Mouse (Mus musculus) E14TG2a.4 (cell line): ENCODE measurements at regions not wholly inside any gene's neighbourhood (a gene's known extent, or its start where the extent isn't known, plus 50 kb on each side); places are given as distances from the start of the nearest gene placed in this dataset.

Experiments
- H3K27me3 ChIP-seq: 2 replicates; pipeline ENCODE4 v1.6.1; 2014; ENCODE audit warnings: low read length, control low read depth; ENCODE audit not compliant: insufficient read depth
- H3K36me3 ChIP-seq: 2 replicates; pipeline ENCODE4 v1.6.1; 2014; ENCODE audit warnings: low read length, control low read depth; ENCODE audit not compliant: insufficient read depth
- H3K4me1 ChIP-seq: replicated peaks from 2 replicates; pipeline ENCODE4 v1.6.1; 2014; ENCODE audit warnings: low read depth, low read length, control low read depth
- H3K4me3 ChIP-seq: replicated peaks from 2 replicates; pipeline ENCODE4 v1.5.1; 2014; ENCODE audit warnings: mild to moderate bottlenecking, low read length
- H3K9me3 ChIP-seq: 2 replicates; pipeline ENCODE4 v1.6.1; 2014; ENCODE audit warnings: low read length, control low read depth
- CTCF ChIP-seq: conservative IDR thresholded peaks from 2 replicates; pipeline ENCODE4 v1.5.1; 2014; ENCODE audit warnings: low read length
- NANOG ChIP-seq: IDR thresholded peaks from 2 replicates; pipeline ENCODE4 v1.6.1; 2014; ENCODE audit warnings: borderline replicate concordance, low read length, mixed read lengths
- POU5F1 ChIP-seq: IDR thresholded peaks from 2 replicates; pipeline ENCODE4 v1.6.1; 2014; ENCODE audit warnings: low read length, borderline replicate concordance

DNA sequence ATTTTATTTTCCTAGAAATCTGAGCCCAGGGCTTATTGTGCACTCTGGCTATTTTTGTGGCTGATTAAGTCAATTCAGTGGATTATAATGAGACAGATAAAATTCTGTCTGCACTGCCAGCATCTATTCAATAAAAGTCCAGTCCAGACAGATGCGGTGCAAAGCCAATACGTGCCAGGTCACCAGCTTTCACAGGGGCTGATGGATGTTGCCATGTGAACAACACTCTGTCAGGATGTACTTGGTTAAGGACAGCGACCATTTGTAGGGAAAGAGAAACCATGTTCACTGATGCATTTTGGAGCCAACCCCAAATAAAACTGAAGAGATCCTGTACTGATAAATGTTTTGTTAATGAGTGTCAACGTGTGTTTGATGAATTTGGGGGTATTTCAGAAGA is 285.0 kb upstream of the Gnpda2 start:
- Histone ChIP-seq H3K4me1 (no peaks in the 10 kb centered on the region), H3K9me3 (no peaks in the 10 kb centered on the region), H3K27me3 (no peaks in the 10 kb centered on the region), H3K36me3 (no peaks in the 10 kb centered on the region), H3K4me3 (no peak overlapping the region)
- TF ChIP-seq POU5F1, result no peak
- TF ChIP-seq NANOG, result no peak
- no peak for TF ChIP-seq CTCF

DNA sequence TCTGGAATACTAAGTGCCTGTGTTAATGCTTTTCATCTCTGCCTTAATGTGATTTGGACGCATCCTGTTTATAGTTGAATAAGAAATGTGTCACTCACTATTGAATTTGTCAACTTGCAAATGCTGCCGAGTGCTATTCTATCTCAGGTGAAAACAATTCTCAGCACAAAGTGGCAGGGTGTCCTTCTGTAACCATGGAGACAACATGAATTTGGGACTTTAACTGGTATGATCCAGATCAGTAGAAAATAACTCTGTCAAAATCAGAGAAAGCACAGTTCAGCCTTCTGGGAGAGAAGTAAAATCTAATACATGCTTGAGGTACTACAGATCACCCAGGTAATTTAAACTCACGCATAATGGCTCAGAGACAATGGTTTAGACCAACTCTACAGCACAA is 270.9 kb upstream of the Gnpda2 start:
- Histone ChIP-seq H3K27me3 (no peaks in the 10 kb centered on the region), H3K36me3 (no peaks in the 10 kb centered on the region)
- TF ChIP-seq NANOG (no peak), POU5F1 (no peak), CTCF (no peak)

DNA sequence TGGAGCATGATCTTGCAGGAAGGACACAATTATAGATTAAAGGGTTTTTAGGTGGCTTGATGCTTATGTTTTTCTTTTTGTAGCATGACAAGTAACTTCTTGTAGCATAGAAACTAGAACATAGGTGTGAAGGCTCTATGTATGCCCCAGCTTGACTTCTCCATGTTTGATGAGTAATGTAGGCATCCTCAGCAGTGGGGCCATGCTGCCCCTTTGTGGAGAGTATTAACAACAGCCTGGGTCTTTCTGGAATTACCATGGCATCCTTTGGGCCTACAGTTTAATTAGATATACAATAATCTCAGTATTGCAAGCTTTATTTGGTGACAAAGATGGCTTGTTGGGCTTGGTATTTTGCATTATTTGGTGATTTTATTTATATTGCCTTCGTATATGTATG is 252.7 kb upstream of the Gnpda2 start:
- Histone ChIP-seq H3K36me3 (no peaks in the 10 kb centered on the region), H3K4me3 (no peak overlapping the region), H3K9me3 (peaks cover 10% of the 10 kb centered on the region), H3K4me1 (no peaks in the 10 kb centered on the region), H3K27me3 (no peaks in the 10 kb centered on the region)
- TF ChIP-seq CTCF, result no peak
- no peak for TF ChIP-seq NANOG
- TF ChIP-seq POU5F1, result no peak

More for the DNA sequence above, 270.9 kb upstream of the Gnpda2 start:
- no peaks in the 10 kb centered on the region for H3K4me1 ChIP-seq
- H3K9me3 ChIP-seq, result no peaks in the 10 kb centered on the region
- no peak overlapping the region for H3K4me3 ChIP-seq

- no peak overlapping the region for H3K4me3 ChIP-seq
- H3K9me3 ChIP-seq, result peaks cover 25% of the 10 kb centered on the region
- H3K36me3 ChIP-seq, result no peaks in the 10 kb centered on the region
- H3K4me1 ChIP-seq, result no peaks in the 10 kb centered on the region
- H3K27me3 ChIP-seq, result no peaks in the 10 kb centered on the region
- TF ChIP-seq NANOG, result no peak
- TF ChIP-seq POU5F1, result no peak
- no peak for TF ChIP-seq CTCF
These were observed 246.0 kb upstream of the Gnpda2 start for GRCm38 (mm10) chr5:69837947-69838710.

GRCm38 (mm10) chr5:69836356-69836755 is 244.2 kb upstream of the Gnpda2 start:
- Histone ChIP-seq H3K4me1 (no peaks in the 10 kb centered on the region), H3K9me3 (peaks cover 37% of the 10 kb centered on the region), H3K4me3 (no peak overlapping the region), H3K36me3 (no peaks in the 10 kb centered on the region), H3K27me3 (no peaks in the 10 kb centered on the region)
- TF ChIP-seq NANOG (no peak), CTCF (no peak), POU5F1 (no peak)

DNA sequence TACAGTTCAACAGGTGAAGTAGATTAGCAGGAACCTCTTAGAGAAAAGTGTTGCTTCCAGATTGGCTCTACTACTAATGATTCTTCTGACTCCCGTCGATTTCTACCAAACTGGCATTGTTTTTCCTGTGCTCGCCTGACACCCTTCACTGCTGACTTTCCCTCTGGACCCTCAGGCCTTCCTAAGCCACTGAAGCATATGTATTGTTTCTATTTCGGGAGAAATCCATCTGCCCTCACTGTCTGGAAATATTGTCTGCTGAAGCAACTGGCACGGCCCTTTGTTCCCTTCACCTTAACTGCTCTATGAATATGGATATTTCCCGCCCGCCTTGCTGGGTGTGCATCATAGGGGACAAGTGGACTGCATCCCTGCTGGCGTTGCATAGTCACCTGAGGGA is 243.0 kb upstream of the Gnpda2 start:
- Histone ChIP-seq H3K36me3 (no peaks in the 10 kb centered on the region), H3K27me3 (no peaks in the 10 kb centered on the region), H3K4me1 (no peaks in the 10 kb centered on the region), H3K9me3 (peaks cover 36% of the 10 kb centered on the region), H3K4me3 (no peak overlapping the region)
- TF ChIP-seq CTCF (no peak), POU5F1 (no peak), NANOG (no peak)

GRCm38 (mm10) chr5:69817778-69818177 is 225.6 kb upstream of the Gnpda2 start:
- Histone ChIP-seq H3K27me3 (no peaks in the 10 kb centered on the region), H3K4me3 (no peak overlapping the region), H3K36me3 (no peaks in the 10 kb centered on the region), H3K9me3 (no peaks in the 10 kb centered on the region), H3K4me1 (no peaks in the 10 kb centered on the region)
- no peak for TF ChIP-seq POU5F1
- no peak for TF ChIP-seq NANOG
- TF ChIP-seq CTCF, result no peak

DNA sequence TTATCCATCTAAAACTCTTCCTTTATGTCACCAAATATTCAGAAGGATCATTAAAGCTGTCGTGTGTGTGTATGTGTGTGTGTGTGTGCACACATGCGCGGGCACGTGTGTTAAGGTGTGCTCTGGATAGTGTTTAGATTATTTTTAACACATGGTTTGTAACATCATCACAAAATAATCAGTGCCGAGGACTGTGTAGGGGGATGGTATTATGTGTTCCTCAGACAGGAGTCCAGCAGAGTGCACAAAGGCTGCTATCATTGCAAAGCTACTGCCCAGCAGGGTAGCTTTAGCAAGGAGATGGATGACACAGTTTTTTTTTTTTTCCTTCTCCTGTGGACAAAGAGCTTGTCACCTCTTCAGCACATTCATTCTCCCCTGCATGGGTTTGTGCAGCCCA is 224.9 kb upstream of the Gnpda2 start:
- Histone ChIP-seq H3K4me1 (no peaks in the 10 kb centered on the region), H3K4me3 (no peak overlapping the region), H3K36me3 (no peaks in the 10 kb centered on the region), H3K27me3 (no peaks in the 10 kb centered on the region), H3K9me3 (no peaks in the 10 kb centered on the region)
- no peak for TF ChIP-seq POU5F1
- TF ChIP-seq CTCF, result no peak
- TF ChIP-seq NANOG, result no peak

- H3K36me3 ChIP-seq, result no peaks in the 10 kb centered on the region
- H3K4me3 ChIP-seq, result no peak overlapping the region
- H3K4me1 ChIP-seq, result no peaks in the 10 kb centered on the region
- no peak for TF ChIP-seq CTCF
- TF ChIP-seq POU5F1, result no peak
- no peak for TF ChIP-seq NANOG
- no peaks in the 10 kb centered on the region for H3K27me3 ChIP-seq
- no peaks in the 10 kb centered on the region for H3K9me3 ChIP-seq
These were observed 223.2 kb upstream of the Gnpda2 start for GRCm38 (mm10) chr5:69815356-69815755.
